Mouse (Mus musculus): ENCODE results near the gene Sirt4. TPM values are rescaled to one million over a fixed set of nuclear protein-coding genes. Genes with fewer than 3 reads are reported as not detected.
A peak's percentile ranks its signal among the peaks of the same experiment; 100 is the strongest.

Gene Sirt4
- polyA plus RNA-seq, 1 experiment, result 22.2 TPM

GRCm38 (mm10) chr5:115491076-115491475 lies 6.6 kb upstream of the Sirt4 start:
- Histone ChIP-seq H3K9me3 (replicated peaks; ENCODE audit: control insufficient read depth, insufficient read depth, low read length, poor library complexity, severe bottlenecking) (no peaks in the 10 kb centered on the region), H3K4me1 (ENCODE audit: control insufficient read depth, insufficient read depth, low read length) (peaks cover 4% of the 10 kb centered on the region), H3K4me3 (ENCODE audit: low read depth, low read length) (no peak overlapping the region), H3K27me3 (ENCODE audit: control insufficient read depth, insufficient read depth, low read length, poor library complexity, severe bottlenecking) (no peaks in the 10 kb centered on the region), H3K36me3 (ENCODE audit: control insufficient read depth, insufficient read depth, low read length, poor library complexity, severe bottlenecking) (no peaks in the 10 kb centered on the region), H3K27ac (ENCODE audit: insufficient read depth, low read length) (peak overlapping the region; percentile 56), H3K9ac (ENCODE audit: low read depth, poor library complexity, severe bottlenecking) (no peak overlapping the region; the same call in 1 of the 2 replicates)
- no peak for TF ChIP-seq POLR2A (IDR thresholded peaks at IDR 0.05; ENCODE audit: insufficient read depth, low read length)
- no peak for TF ChIP-seq EP300 (IDR thresholded peaks at IDR 0.05; ENCODE audit: insufficient read depth, low read depth, low read length)
- no peak for TF ChIP-seq CTCF (IDR thresholded peaks at IDR 0.05; ENCODE audit: low read depth, low read length)

- Histone ChIP-seq H3K9ac (ENCODE audit: low read depth, poor library complexity, severe bottlenecking) (peak overlapping the region; percentile 28; the same call in 1 of the 2 replicates), H3K27ac (ENCODE audit: insufficient read depth, low read length) (peak overlapping the region; percentile 74), H3K4me3 (ENCODE audit: low read depth, low read length) (no peak overlapping the region)
Measured at GRCm38 (mm10) chr5:115490638-115491000, 6.1 kb upstream of the Sirt4 start.

GRCm38 (mm10) chr5:115489699-115490637 lies 5.4 kb upstream of the Sirt4 start:
- Histone ChIP-seq H3K27me3 (ENCODE audit: control insufficient read depth, insufficient read depth, low read length, poor library complexity, severe bottlenecking) (no peaks in the 10 kb centered on the region), H3K4me1 (ENCODE audit: control insufficient read depth, insufficient read depth, low read length) (no peaks in the 10 kb centered on the region), H3K4me3 (ENCODE audit: low read depth, low read length) (peak overlapping the region; percentile 56), H3K36me3 (ENCODE audit: control insufficient read depth, insufficient read depth, low read length, poor library complexity, severe bottlenecking) (no peaks in the 10 kb centered on the region), H3K27ac (ENCODE audit: insufficient read depth, low read length) (peak overlapping the region; percentile 92), H3K9ac (ENCODE audit: low read depth, poor library complexity, severe bottlenecking) (peak overlapping the region; percentile 75), H3K9me3 (replicated peaks; ENCODE audit: control insufficient read depth, insufficient read depth, low read length, poor library complexity, severe bottlenecking) (no peaks in the 10 kb centered on the region)
- TF ChIP-seq CTCF (IDR thresholded peaks at IDR 0.05; ENCODE audit: low read depth, low read length) (no peak), EP300 (IDR thresholded peaks at IDR 0.05; ENCODE audit: insufficient read depth, low read depth, low read length) (no peak), POLR2A (IDR thresholded peaks at IDR 0.05; ENCODE audit: insufficient read depth, low read length) (peak; percentile 100)

More at GRCm38 (mm10) chr5:115490638-115491000, 6.1 kb upstream of the Sirt4 start:
- H3K9me3 ChIP-seq (replicated peaks; ENCODE audit: control insufficient read depth, insufficient read depth, low read length, poor library complexity, severe bottlenecking), result no peaks in the 10 kb centered on the region
- no peak for TF ChIP-seq EP300 (IDR thresholded peaks at IDR 0.05; ENCODE audit: insufficient read depth, low read depth, low read length)
- no peak for TF ChIP-seq CTCF (IDR thresholded peaks at IDR 0.05; ENCODE audit: low read depth, low read length)
- TF ChIP-seq POLR2A (IDR thresholded peaks at IDR 0.05; ENCODE audit: insufficient read depth, low read length), result no peak
- no peaks in the 10 kb centered on the region for H3K36me3 ChIP-seq (ENCODE audit: control insufficient read depth, insufficient read depth, low read length, poor library complexity, severe bottlenecking)
- H3K27me3 ChIP-seq (ENCODE audit: control insufficient read depth, insufficient read depth, low read length, poor library complexity, severe bottlenecking), result no peaks in the 10 kb centered on the region
- peaks cover 4% of the 10 kb centered on the region for H3K4me1 ChIP-seq (ENCODE audit: control insufficient read depth, insufficient read depth, low read length)

GRCm38 (mm10) chr5:115488841-115489698 lies 4.5 kb upstream of the Sirt4 start:
- H3K36me3 ChIP-seq (ENCODE audit: control insufficient read depth, insufficient read depth, low read length, poor library complexity, severe bottlenecking), result no peaks in the 10 kb centered on the region
- H3K27me3 ChIP-seq (ENCODE audit: control insufficient read depth, insufficient read depth, low read length, poor library complexity, severe bottlenecking), result no peaks in the 10 kb centered on the region
- no peaks in the 10 kb centered on the region for H3K4me1 ChIP-seq (ENCODE audit: control insufficient read depth, insufficient read depth, low read length)
- H3K27ac ChIP-seq (ENCODE audit: insufficient read depth, low read length), result peak overlapping the region; percentile 27; the same call in 1 of the 2 replicates
- peak overlapping the region; percentile 75 for H3K9ac ChIP-seq (ENCODE audit: low read depth, poor library complexity, severe bottlenecking)
- peak; percentile 100 for TF ChIP-seq POLR2A (IDR thresholded peaks at IDR 0.05; ENCODE audit: insufficient read depth, low read length)
- TF ChIP-seq CTCF (IDR thresholded peaks at IDR 0.05; ENCODE audit: low read depth, low read length), result no peak
- TF ChIP-seq EP300 (IDR thresholded peaks at IDR 0.05; ENCODE audit: insufficient read depth, low read depth, low read length), result peak; percentile 44; the same call in 1 of the 2 replicates
- no peaks in the 10 kb centered on the region for H3K9me3 ChIP-seq (replicated peaks; ENCODE audit: control insufficient read depth, insufficient read depth, low read length, poor library complexity, severe bottlenecking)
- H3K4me3 ChIP-seq (ENCODE audit: low read depth, low read length), result no peak overlapping the region

- Histone ChIP-seq H3K4me3 (ENCODE audit: low read depth, low read length) (no peak overlapping the region), H3K27me3 (ENCODE audit: control insufficient read depth, insufficient read depth, low read length, poor library complexity, severe bottlenecking) (no peaks in the 10 kb centered on the region), H3K9ac (ENCODE audit: low read depth, poor library complexity, severe bottlenecking) (no peak overlapping the region; the same call in 1 of the 2 replicates), H3K9me3 (replicated peaks; ENCODE audit: control insufficient read depth, insufficient read depth, low read length, poor library complexity, severe bottlenecking) (no peaks in the 10 kb centered on the region), H3K4me1 (ENCODE audit: control insufficient read depth, insufficient read depth, low read length) (no peaks in the 10 kb centered on the region), H3K36me3 (ENCODE audit: control insufficient read depth, insufficient read depth, low read length, poor library complexity, severe bottlenecking) (no peaks in the 10 kb centered on the region), H3K27ac (ENCODE audit: insufficient read depth, low read length) (no peak overlapping the region)
- no peak for TF ChIP-seq POLR2A (IDR thresholded peaks at IDR 0.05; ENCODE audit: insufficient read depth, low read length)
- no peak for TF ChIP-seq CTCF (IDR thresholded peaks at IDR 0.05; ENCODE audit: low read depth, low read length)
- no peak for TF ChIP-seq EP300 (IDR thresholded peaks at IDR 0.05; ENCODE audit: insufficient read depth, low read depth, low read length)
Measured at GRCm38 (mm10) chr5:115487942-115488580, 3.5 kb upstream of the Sirt4 start.

Data from ES-Bruce4 (cell line).